Mouse (Mus musculus): ENCODE results near the gene Kitl. TPM values are rescaled to one million over a fixed set of nuclear protein-coding genes. Genes with fewer than 3 reads are reported as not detected.

The Kitl gene
- 21.3 and 26.7 TPM in 2 replicates for polyA plus RNA-seq (2012; rRNA removed)

DNA sequence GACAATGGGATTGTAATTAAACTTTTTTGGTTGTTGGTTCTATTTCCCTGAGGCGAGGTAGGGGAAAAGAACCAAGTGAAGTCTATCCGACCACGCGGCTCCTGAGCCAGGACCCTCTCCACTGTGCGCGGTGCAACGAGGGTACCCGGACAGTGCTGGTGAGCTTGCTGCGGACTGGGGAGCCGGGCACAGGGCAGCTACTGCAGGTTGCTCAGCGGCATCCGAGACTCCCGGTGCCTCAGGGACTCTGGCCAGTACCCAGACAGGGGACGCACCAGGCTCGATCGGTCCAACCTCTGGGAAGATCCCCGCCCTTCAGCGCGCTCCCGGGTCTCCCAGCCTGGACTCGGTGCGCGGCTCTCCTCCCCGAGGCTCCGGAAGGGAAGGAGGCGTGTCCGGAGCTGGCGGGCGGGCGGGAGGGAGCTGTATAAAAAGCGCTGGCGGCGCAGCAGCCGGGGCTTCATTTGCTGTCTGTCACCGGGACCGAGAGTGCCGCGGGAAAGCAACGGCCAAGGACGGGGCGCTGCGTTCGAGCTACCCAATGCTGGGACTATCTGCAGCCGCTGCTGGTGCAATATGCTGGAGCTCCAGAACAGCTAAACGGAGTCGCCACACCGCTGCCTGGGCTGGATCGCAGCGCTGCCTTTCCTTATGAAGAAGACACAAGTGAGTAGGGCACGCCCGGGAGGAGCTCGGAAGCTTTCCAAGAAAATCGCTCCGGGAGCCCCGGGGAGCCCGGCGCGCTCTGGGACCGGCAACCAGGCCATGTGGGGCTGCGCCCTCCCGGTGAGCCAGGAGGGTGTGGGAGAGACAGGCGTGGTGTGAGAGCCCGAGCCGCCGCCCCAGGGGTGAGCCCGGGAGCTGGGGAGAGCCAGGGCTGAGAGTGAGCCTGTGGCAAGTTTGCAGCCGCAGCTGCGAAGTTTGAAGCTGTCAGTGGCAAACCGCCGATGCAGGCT, at the start of gene Kitl:
Kitl (plus strand) TSS at position 261 of the 956 bp plus-strand sequence.
- peak; percentile 84 for DNase-seq (ENCODE audit: low read depth)
- TF ChIP-seq POLR2A (IDR thresholded peaks at IDR 0.05; ENCODE audit: borderline replicate concordance, extremely low read depth, insufficient read depth, insufficient read length, poor library complexity, severe bottlenecking): peak; percentile 29; the same call in 1 of the 2 replicates
- no peak for TF ChIP-seq CTCF (IDR thresholded peaks at IDR 0.05; ENCODE audit: borderline replicate concordance, extremely low read depth, insufficient read depth, insufficient read length)

DNA sequence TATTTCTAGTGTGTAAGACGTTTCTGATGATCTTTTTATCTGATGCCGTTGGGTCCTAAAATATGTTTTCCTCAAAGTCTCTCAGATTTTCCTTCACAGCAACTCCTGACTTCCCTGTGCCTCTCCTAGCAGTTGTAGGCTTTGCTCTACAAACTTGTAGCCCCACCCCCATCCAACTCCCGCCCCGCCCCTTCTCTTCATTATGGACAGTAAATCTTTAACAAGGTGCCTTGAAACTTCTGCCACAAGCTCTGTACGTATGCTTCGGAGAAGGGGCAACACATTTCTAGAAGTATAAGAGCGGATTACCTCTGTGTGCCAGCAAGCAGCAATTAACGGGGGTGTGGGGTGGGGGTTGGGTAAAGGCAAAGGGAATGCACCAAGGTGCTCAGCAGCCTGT, 42.6 kb upstream of the Kitl start:
- TF ChIP-seq POLR2A (IDR thresholded peaks at IDR 0.05; ENCODE audit: borderline replicate concordance, extremely low read depth, insufficient read depth, insufficient read length, poor library complexity, severe bottlenecking): no peak
- TF ChIP-seq CTCF (IDR thresholded peaks at IDR 0.05; ENCODE audit: borderline replicate concordance, extremely low read depth, insufficient read depth, insufficient read length): no peak
- no peak for DNase-seq (ENCODE audit: low read depth)

DNA sequence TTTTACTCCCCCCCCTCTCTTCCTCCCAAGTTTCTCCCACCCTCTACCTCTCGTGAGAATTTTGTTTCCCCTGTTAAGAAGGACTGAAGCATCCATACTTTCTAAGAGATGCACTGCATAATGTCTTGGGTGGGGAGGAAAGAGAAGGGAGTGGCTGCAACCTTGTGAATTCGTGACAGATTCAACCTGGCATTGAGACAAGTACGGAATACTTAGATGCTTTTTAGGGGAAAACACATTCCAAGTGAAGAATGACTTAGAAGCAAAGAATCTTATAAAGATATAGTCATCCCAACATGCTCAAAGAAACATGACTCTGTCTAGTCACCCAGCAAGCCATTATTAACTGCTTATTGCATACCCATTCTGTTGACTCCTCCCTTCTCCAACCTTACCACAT, 35.3 kb upstream of the Kitl start:
- DNase-seq (ENCODE audit: low read depth): no peak
- TF ChIP-seq CTCF (IDR thresholded peaks at IDR 0.05; ENCODE audit: borderline replicate concordance, extremely low read depth, insufficient read depth, insufficient read length) (no peak), POLR2A (IDR thresholded peaks at IDR 0.05; ENCODE audit: borderline replicate concordance, extremely low read depth, insufficient read depth, insufficient read length, poor library complexity, severe bottlenecking) (no peak)

DNA sequence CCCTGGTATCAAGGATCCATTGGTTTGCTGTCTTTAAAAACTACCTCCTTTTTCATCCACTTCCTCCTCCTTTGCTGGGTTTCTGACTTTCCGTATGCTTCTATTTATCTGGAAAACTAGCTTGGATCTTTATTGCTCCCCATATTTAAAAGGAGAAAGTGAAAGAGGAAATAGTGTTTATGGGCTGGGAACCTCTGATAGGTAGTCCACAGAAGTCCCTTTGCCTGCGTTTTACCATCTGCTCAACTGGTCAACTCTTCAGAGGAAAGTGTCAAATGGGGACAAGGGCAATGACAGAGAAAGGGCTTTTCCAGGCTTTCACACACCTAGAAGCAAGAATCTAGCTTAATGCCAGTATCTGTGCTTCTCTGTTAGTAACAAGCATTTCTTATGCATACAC, 34.5 kb upstream of the Kitl start:
- DNase-seq (ENCODE audit: low read depth): no peak
- TF ChIP-seq POLR2A (IDR thresholded peaks at IDR 0.05; ENCODE audit: borderline replicate concordance, extremely low read depth, insufficient read depth, insufficient read length, poor library complexity, severe bottlenecking): no peak

DNA sequence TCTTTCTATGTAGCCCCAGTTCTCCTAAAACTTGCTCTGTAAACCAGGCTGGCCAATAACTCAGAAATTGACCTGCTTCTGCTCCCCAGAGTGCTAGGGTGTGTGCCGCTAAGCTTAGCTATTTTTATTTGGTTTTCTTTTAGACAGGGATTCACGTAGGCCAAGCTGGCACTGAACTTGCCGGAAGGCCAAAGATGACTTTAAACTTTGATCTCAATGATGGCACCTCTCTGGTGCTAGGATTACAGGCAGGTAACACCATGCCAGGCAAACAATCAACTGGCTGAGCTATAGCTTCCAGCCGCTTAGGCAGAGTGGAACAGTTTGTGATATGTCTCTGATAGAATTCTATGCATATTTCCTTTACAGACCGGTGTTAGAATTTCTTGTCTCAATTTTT, 33.5 kb upstream of the Kitl start:
- DNase-seq (ENCODE audit: low read depth): no peak
- TF ChIP-seq POLR2A (IDR thresholded peaks at IDR 0.05; ENCODE audit: borderline replicate concordance, extremely low read depth, insufficient read depth, insufficient read length, poor library complexity, severe bottlenecking): no peak

DNA sequence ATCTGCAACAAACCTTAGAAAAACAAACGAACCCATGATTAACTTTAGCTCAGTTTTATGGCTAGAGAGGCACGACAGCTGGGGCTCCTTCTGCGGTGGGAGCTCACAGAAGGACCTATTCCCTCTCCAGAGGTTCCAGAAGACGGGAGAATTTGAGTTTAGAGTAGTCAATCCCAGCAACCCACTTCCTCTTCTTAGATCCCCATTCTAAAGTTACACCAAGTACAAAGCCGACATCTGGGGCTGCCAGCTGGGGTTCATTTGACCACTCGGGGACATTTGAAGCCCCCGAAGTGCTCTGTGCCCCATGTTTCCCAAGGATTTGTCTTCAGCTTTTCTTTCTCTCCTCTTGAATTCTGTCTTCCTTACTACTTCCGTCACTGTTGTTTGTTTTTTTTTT, 28.7 kb upstream of the Kitl start:
- TF ChIP-seq POLR2A (IDR thresholded peaks at IDR 0.05; ENCODE audit: borderline replicate concordance, extremely low read depth, insufficient read depth, insufficient read length, poor library complexity, severe bottlenecking) (no peak), CTCF (IDR thresholded peaks at IDR 0.05; ENCODE audit: borderline replicate concordance, extremely low read depth, insufficient read depth, insufficient read length) (no peak)
- DNase-seq (ENCODE audit: low read depth): no peak

DNA sequence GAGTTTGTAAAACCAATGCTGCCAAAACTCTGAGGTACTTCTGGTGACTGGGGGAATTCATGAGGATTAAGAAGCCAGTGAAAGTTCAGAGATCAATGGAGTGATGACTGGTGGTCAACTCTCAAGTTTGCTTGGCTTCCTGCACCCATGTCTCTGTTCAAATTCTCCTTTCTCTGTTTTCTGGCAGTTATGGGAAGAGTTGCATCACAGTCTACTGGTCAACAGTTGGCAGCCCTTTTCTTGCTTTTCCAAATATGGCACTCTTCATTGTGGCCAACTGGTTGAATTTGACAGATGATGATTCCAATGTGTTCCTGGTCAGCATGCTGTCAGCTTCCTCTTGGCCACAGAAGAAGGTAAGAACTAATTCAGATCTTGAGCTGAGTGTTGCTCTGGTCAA, 25.7 kb upstream of the Kitl start:
- no peak for DNase-seq (ENCODE audit: low read depth)
- TF ChIP-seq CTCF (IDR thresholded peaks at IDR 0.05; ENCODE audit: borderline replicate concordance, extremely low read depth, insufficient read depth, insufficient read length) (no peak), POLR2A (IDR thresholded peaks at IDR 0.05; ENCODE audit: borderline replicate concordance, extremely low read depth, insufficient read depth, insufficient read length, poor library complexity, severe bottlenecking) (no peak)

DNA sequence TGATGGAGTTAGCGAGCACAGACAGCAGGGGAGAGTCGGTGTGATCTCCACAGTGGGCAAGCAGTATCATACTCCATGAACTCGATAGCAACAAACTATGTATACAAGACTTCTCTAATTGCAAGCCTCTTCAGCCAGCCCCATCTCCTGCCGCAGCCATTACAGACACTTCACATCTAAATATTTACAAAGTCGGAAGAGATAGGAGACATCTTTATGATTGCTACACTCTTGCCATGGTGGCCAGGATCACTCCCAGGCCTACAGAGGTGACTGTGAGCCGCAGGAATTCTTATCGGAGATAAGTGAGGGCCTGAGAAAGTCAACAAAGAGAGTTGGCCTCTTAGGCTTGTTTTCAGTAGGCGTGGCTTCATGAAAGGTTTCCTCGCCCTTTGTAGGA, 23.3 kb upstream of the Kitl start:
- TF ChIP-seq CTCF (IDR thresholded peaks at IDR 0.05; ENCODE audit: borderline replicate concordance, extremely low read depth, insufficient read depth, insufficient read length) (no peak), POLR2A (IDR thresholded peaks at IDR 0.05; ENCODE audit: borderline replicate concordance, extremely low read depth, insufficient read depth, insufficient read length, poor library complexity, severe bottlenecking) (no peak)
- DNase-seq (ENCODE audit: low read depth): no peak

DNA sequence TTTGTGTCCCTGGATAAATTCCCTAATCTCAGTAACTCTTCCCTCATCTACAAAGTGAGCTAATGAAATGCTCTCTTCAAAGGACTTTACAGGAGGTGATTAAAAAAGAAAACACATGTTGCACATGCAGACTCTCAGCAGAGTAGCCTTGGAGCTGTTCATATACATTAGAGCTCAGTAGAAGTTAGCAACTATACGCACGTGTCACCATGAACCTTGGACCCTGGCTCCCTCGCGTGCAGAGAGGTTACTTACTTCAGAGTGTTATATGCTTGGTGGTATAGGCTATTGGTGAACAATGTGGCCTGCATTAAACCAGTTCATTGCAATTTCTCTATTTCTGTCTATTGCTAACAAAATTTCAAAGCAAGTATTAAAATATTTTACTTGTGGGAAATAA, 14.0 kb upstream of the Kitl start:
- no peak for DNase-seq (ENCODE audit: low read depth)
- TF ChIP-seq POLR2A (IDR thresholded peaks at IDR 0.05; ENCODE audit: borderline replicate concordance, extremely low read depth, insufficient read depth, insufficient read length, poor library complexity, severe bottlenecking) (no peak), CTCF (IDR thresholded peaks at IDR 0.05; ENCODE audit: borderline replicate concordance, extremely low read depth, insufficient read depth, insufficient read length) (no peak)

DNA sequence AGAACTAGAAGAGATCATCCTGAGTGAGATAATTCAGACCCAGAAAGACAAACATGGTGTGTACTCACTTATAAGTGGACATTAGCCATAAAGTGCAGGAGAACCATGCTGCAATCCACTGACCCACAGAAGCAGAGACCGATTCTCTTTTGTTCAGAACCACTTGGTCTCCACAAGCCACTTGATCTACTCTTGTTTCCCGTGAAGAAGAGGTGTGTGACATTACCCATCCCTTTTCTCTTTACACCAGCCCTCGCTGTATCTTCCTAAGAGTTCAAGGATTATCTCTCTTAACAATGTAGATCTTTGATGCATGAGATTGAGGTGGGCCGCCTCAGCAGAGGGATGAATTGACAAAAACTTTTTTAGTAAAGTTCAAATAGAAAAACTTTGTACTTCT, 11.6 kb upstream of the Kitl start:
- DNase-seq (ENCODE audit: low read depth): peak; percentile 8
- no peak for TF ChIP-seq POLR2A (IDR thresholded peaks at IDR 0.05; ENCODE audit: borderline replicate concordance, extremely low read depth, insufficient read depth, insufficient read length, poor library complexity, severe bottlenecking)
- TF ChIP-seq CTCF (IDR thresholded peaks at IDR 0.05; ENCODE audit: borderline replicate concordance, extremely low read depth, insufficient read depth, insufficient read length): no peak

DNA sequence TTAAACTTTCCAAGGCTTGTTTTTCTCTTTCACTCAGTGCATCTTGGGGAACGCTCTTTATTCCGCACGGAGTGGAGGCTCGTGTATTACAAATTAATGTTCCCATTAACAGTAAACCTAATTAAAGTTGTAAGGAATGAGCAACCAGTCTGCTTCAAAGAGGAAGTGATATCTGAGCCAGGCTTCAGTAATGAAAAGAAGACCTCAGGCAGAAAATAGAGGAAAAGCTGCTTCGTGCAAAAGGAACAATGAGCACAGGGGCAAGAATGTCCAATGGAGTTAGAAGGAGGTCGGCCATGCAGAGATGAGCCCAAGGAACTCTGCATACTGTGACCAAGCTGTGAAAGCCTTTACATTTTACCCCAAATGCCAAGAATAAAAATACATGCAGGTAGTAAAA, 5.7 kb upstream of the Kitl start:
- DNase-seq (ENCODE audit: low read depth): peak; percentile 62
- no peak for TF ChIP-seq POLR2A (IDR thresholded peaks at IDR 0.05; ENCODE audit: borderline replicate concordance, extremely low read depth, insufficient read depth, insufficient read length, poor library complexity, severe bottlenecking)
- no peak for TF ChIP-seq CTCF (IDR thresholded peaks at IDR 0.05; ENCODE audit: borderline replicate concordance, extremely low read depth, insufficient read depth, insufficient read length)

DNA sequence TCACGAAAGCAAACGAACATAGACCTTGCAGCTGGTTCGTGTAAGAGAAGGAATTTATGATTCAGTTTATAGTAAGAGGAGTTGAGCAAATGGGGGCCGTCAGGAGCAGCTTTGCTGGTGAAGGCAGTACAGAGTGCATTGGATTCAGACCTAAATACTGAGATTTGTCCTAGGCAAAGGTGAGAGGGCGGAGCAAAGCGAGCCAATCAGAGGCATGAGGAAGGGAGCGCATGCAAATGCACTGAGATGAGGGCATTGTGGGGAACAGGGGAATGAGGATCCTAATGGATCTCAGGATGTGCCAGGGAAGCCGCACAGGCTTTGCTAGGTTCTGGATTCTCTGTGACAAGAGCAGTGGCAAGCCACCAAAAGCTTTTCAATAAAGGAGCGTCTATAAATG, 5.1 kb upstream of the Kitl start:
- DNase-seq (ENCODE audit: low read depth): no peak
- TF ChIP-seq POLR2A (IDR thresholded peaks at IDR 0.05; ENCODE audit: borderline replicate concordance, extremely low read depth, insufficient read depth, insufficient read length, poor library complexity, severe bottlenecking): no peak
- no peak for TF ChIP-seq CTCF (IDR thresholded peaks at IDR 0.05; ENCODE audit: borderline replicate concordance, extremely low read depth, insufficient read depth, insufficient read length)
